Mouse (Mus musculus): ENCODE results near the gene Kmt2c. TPM values are rescaled to one million over a fixed set of nuclear protein-coding genes. Genes with fewer than 3 reads are reported as not detected.

Kmt2c gene
- polyA plus RNA-seq (2015; fragmentation: Nextera tagmentation; extraction: Ambion mirVana): 20.4 and 20.8 TPM in 2 replicates

DNA sequence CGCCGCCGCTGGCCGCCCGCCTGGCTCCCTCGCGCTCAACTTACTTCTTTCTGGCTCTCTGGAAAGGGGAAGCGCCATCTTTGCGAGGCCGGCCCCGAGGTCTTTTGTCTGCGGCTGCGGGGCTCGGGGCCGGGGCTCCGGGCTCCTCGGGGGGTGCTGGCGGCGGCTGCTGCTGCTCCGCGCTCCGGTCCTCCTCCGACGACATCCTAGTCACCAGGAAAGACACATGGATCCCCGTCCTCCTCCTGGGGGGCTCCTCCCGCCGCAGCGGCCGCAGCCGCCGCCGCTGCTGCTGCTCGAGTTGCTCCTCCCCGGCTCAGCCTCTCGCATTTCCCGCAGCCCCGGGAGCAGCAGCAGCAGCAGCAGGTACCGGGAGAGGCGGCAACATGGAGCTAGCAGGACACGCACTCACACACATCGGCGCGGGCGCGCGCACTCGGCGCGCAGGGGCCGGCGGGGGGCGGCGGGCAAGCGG is at the start of gene Kmt2c:
TSS of gene Kmt2c (minus strand) at position 438 of the 475 bp plus-strand sequence.
- H3K9me3 ChIP-seq: no peaks in the 10 kb centered on the region
- peak; percentile 10 for ATAC-seq (replicated peaks)
- peak within 1 kb of the TSS; percentile 82 for H3K4me2 ChIP-seq
- peak within 1 kb of the TSS; percentile 70 for H3K4me3 ChIP-seq
- H3K27ac ChIP-seq: peak within 1 kb of the TSS; percentile 100
- no peaks in the 10 kb centered on the region for H3K27me3 ChIP-seq (replicated peaks)
- under 1% methylated on average over 40 of the region's 54 CpGs for WGBS
- no peaks in the 10 kb centered on the region for H3K36me3 ChIP-seq (replicated peaks)
- H3K9ac ChIP-seq: peak within 1 kb of the TSS; percentile 85
- peaks cover 22% of the 10 kb centered on the region for H3K4me1 ChIP-seq

DNA sequence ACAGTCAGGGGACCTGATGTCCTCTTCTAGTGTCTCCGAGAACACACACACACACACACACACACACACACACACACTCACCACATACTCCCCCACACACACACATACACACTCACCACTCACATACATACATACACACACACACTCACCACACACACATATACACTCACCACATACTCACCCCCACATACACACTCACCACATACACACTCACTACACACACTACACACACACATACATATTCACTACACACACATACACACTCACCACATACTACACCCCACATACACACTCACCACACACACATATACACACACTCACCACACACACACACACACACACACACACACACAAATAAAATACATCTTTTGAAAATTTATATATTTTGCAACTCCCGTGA is 48.3 kb upstream of the Kmt2c start:
- H3K4me1 ChIP-seq: no peaks in the 10 kb centered on the region
- H3K27me3 ChIP-seq (replicated peaks): no peaks in the 10 kb centered on the region
- H3K4me2 ChIP-seq: no peak overlapping the region
- ATAC-seq (replicated peaks): no peak
- no peak overlapping the region for H3K27ac ChIP-seq
- H3K9me3 ChIP-seq: no peaks in the 10 kb centered on the region
- H3K36me3 ChIP-seq (replicated peaks): no peaks in the 10 kb centered on the region
- no peak overlapping the region for H3K9ac ChIP-seq
- WGBS: 100% methylated on average over 2 of the region's 2 CpGs
- no peak overlapping the region for H3K4me3 ChIP-seq

- H3K27me3 ChIP-seq (replicated peaks): no peaks in the 10 kb centered on the region
- WGBS: 83% methylated on average over 5 of the region's 5 CpGs
- no peaks in the 10 kb centered on the region for H3K9me3 ChIP-seq
- H3K4me1 ChIP-seq: no peaks in the 10 kb centered on the region
- no peak overlapping the region for H3K4me2 ChIP-seq
- H3K27ac ChIP-seq: no peak overlapping the region
- H3K4me3 ChIP-seq: no peak overlapping the region
- H3K9ac ChIP-seq: no peak overlapping the region
- H3K36me3 ChIP-seq (replicated peaks): no peaks in the 10 kb centered on the region
- ATAC-seq (replicated peaks): no peak
These were observed 46.0 kb upstream of the Kmt2c start for GRCm38 (mm10) chr5:25544566-25544965.

GRCm38 (mm10) chr5:25544061-25544460 is 45.5 kb upstream of the Kmt2c start:
- Histone ChIP-seq H3K27me3 (replicated peaks) (no peaks in the 10 kb centered on the region), H3K9ac (no peak overlapping the region), H3K4me2 (no peak overlapping the region), H3K4me3 (no peak overlapping the region), H3K9me3 (no peaks in the 10 kb centered on the region), H3K36me3 (replicated peaks) (no peaks in the 10 kb centered on the region), H3K4me1 (no peaks in the 10 kb centered on the region), H3K27ac (no peak overlapping the region)
- no peak for ATAC-seq (replicated peaks)
- 95% methylated on average over 3 of the region's 3 CpGs for WGBS

GRCm38 (mm10) chr5:25541661-25542060 is 43.1 kb upstream of the Kmt2c start:
- Histone ChIP-seq H3K4me2 (no peak overlapping the region), H3K9ac (no peak overlapping the region), H3K27ac (no peak overlapping the region), H3K4me3 (no peak overlapping the region), H3K9me3 (no peaks in the 10 kb centered on the region), H3K27me3 (replicated peaks) (no peaks in the 10 kb centered on the region), H3K36me3 (replicated peaks) (no peaks in the 10 kb centered on the region), H3K4me1 (no peaks in the 10 kb centered on the region)
- 71% methylated on average over 2 of the region's 2 CpGs for WGBS
- no peak for ATAC-seq (replicated peaks)

DNA sequence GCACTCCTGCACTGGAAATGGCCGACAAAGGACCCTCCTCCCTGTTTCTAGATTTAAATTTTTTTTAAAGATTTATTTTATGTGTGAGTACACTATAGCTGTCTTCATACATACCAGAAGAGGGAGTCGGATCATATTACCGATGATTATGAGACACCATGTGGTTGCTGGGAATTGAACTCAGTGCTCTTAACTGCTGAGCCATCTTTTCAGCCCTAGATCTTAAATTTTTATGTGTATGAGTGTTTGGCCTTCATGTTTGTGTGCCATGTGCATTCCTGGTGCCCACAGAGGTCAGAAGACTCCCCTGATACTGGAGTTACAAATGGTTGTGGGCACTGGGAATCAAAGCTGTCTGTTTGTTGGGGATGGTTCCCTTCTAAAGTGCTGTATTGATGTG is 42.3 kb upstream of the Kmt2c start:
- no peak overlapping the region for H3K4me2 ChIP-seq
- H3K4me1 ChIP-seq: no peaks in the 10 kb centered on the region
- no peak overlapping the region for H3K9ac ChIP-seq
- H3K4me3 ChIP-seq: no peak overlapping the region
- H3K36me3 ChIP-seq (replicated peaks): no peaks in the 10 kb centered on the region
- no peaks in the 10 kb centered on the region for H3K9me3 ChIP-seq
- WGBS: 81% methylated on average over 3 of the region's 3 CpGs
- no peaks in the 10 kb centered on the region for H3K27me3 ChIP-seq (replicated peaks)
- ATAC-seq (replicated peaks): no peak
- no peak overlapping the region for H3K27ac ChIP-seq

GRCm38 (mm10) chr5:25540412-25540811 is 41.8 kb upstream of the Kmt2c start:
- H3K27me3 ChIP-seq (replicated peaks): no peaks in the 10 kb centered on the region
- H3K4me1 ChIP-seq: no peaks in the 10 kb centered on the region
- no peak overlapping the region for H3K9ac ChIP-seq
- H3K36me3 ChIP-seq (replicated peaks): no peaks in the 10 kb centered on the region
- no peak for ATAC-seq (replicated peaks)
- H3K4me3 ChIP-seq: no peak overlapping the region
- H3K4me2 ChIP-seq: no peak overlapping the region
- H3K9me3 ChIP-seq: no peaks in the 10 kb centered on the region
- no peak overlapping the region for H3K27ac ChIP-seq

GRCm38 (mm10) chr5:25536921-25537409 is 38.4 kb upstream of the Kmt2c start:
- ATAC-seq (replicated peaks): no peak
- H3K36me3 ChIP-seq (replicated peaks): no peaks in the 10 kb centered on the region
- 39% methylated on average over 6 of the region's 6 CpGs for WGBS

DNA sequence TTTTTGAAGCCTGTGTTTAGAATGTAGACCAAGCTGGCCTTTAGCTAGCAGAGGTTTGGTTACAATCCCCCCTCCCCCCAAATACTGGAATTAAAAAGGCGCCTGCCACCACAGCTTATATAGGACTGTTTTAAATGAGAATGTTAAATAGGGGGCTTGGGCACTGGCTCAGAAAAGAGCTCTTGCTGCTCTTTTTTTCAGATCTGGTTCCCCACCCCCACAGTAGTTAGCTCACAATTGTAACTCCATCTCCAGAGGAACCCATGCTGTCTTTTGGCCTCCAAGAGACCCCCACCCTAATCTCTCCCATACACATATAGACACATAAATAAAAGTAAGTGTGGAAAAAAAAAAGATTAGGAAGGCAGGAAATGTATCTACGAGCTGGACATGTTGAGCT is 37.9 kb upstream of the Kmt2c start:
- Histone ChIP-seq H3K9ac (no peak overlapping the region), H3K27ac (no peak overlapping the region), H3K36me3 (replicated peaks) (no peaks in the 10 kb centered on the region), H3K9me3 (no peaks in the 10 kb centered on the region), H3K4me1 (no peaks in the 10 kb centered on the region), H3K4me3 (no peak overlapping the region), H3K27me3 (replicated peaks) (no peaks in the 10 kb centered on the region), H3K4me2 (no peak overlapping the region)
- no peak for ATAC-seq (replicated peaks)
- WGBS: 46% methylated on average over 2 of the region's 2 CpGs

More at GRCm38 (mm10) chr5:25536921-25537409, 38.4 kb upstream of the Kmt2c start:
- H3K27me3 ChIP-seq (replicated peaks): no peaks in the 10 kb centered on the region
- no peaks in the 10 kb centered on the region for H3K4me1 ChIP-seq
- no peak overlapping the region for H3K4me2 ChIP-seq
- no peaks in the 10 kb centered on the region for H3K9me3 ChIP-seq
- H3K27ac ChIP-seq: no peak overlapping the region
- no peak overlapping the region for H3K9ac ChIP-seq
- no peak overlapping the region for H3K4me3 ChIP-seq

DNA sequence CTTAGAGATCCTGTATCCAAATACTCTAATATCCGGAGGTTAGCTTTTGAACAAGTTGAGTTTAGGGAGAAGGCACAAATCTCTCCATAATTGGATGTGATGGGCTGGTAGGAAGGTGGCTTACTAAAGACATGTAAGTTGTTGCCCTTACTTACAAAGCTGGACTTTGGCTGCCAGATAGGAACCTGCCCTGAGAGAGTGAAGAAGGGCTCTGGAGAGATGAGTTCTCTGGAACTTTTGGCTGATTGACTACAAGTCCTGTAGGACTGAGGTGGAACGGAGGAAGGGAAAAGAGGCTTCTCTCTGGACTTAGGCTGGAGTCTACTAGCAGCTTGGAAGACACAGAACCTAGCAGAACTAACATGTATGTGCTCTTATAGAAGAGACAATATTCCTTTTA is 37.0 kb upstream of the Kmt2c start:
- Histone ChIP-seq H3K36me3 (replicated peaks) (no peaks in the 10 kb centered on the region), H3K27ac (no peak overlapping the region), H3K9me3 (no peaks in the 10 kb centered on the region), H3K4me3 (no peak overlapping the region), H3K27me3 (replicated peaks) (no peaks in the 10 kb centered on the region), H3K9ac (no peak overlapping the region), H3K4me2 (no peak overlapping the region), H3K4me1 (no peaks in the 10 kb centered on the region)
- WGBS: 81% methylated on average over 2 of the region's 2 CpGs
- no peak for ATAC-seq (replicated peaks)

- H3K27ac ChIP-seq: no peak overlapping the region
- H3K9me3 ChIP-seq: no peaks in the 10 kb centered on the region
- no peak overlapping the region for H3K4me2 ChIP-seq
- H3K27me3 ChIP-seq (replicated peaks): no peaks in the 10 kb centered on the region
- ATAC-seq (replicated peaks): no peak
- 89% methylated on average over 5 of the region's 5 CpGs for WGBS
- H3K4me1 ChIP-seq: peaks cover 5% of the 10 kb centered on the region
- no peaks in the 10 kb centered on the region for H3K36me3 ChIP-seq (replicated peaks)
- no peak overlapping the region for H3K4me3 ChIP-seq
- H3K9ac ChIP-seq: no peak overlapping the region
These were observed 34.7 kb upstream of the Kmt2c start for GRCm38 (mm10) chr5:25533298-25533697.

- 50% methylated on average over 18 of the region's 18 CpGs for WGBS
- Histone ChIP-seq H3K9me3 (no peaks in the 10 kb centered on the region), H3K4me1 (peaks cover 5% of the 10 kb centered on the region), H3K9ac (no peak overlapping the region), H3K27me3 (replicated peaks) (no peaks in the 10 kb centered on the region), H3K36me3 (replicated peaks) (no peaks in the 10 kb centered on the region), H3K4me3 (no peak overlapping the region), H3K27ac (no peak overlapping the region), H3K4me2 (no peak overlapping the region)
- no peak for ATAC-seq (replicated peaks)
These were observed 33.9 kb upstream of the Kmt2c start for GRCm38 (mm10) chr5:25532256-25533147.

DNA sequence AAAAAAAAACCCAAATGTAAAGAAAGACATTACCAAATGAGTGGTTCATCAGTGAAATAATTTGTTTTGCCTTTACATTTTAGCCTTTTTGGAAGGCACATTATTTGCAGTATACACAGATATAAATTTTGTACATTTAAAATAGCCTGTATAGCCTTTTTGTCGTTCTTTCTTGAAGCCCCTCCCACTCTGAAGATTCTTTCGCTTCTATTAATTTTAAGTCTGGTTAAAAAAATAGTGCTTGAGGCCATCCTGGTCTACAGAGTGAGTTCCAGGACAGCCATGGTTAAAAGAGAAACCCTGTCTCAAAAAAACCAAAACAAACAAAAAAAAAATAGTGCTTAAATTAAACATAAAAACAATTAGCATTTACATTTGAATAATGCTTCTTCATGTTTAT is 32.0 kb upstream of the Kmt2c start:
- peak overlapping the region; percentile 97 for H3K27ac ChIP-seq
- no peak overlapping the region for H3K9ac ChIP-seq
- ATAC-seq (replicated peaks): no peak
- WGBS: 13% methylated on average over 2 of the region's 2 CpGs
- peaks cover 5% of the 10 kb centered on the region for H3K4me1 ChIP-seq
- H3K36me3 ChIP-seq (replicated peaks): no peaks in the 10 kb centered on the region
- H3K4me3 ChIP-seq: peak overlapping the region; percentile 69
- peak overlapping the region; percentile 60 for H3K4me2 ChIP-seq
- H3K9me3 ChIP-seq: no peaks in the 10 kb centered on the region
- no peaks in the 10 kb centered on the region for H3K27me3 ChIP-seq (replicated peaks)

Data from midbrain, embryonic 15.5 days (tissue).